Mouse (Mus musculus) erythroblast, embryonic 14.5 days (primary cell): ENCODE data around the gene Arl11.

ENCODE experiments used
- GATA1 ChIP-seq: IDR thresholded peaks from 2 replicates; pipeline ENCODE4 v1.6.1; 2012; ENCODE audit warnings: low read length, inconsistent platforms, mixed read lengths
- TAL1 ChIP-seq: IDR thresholded peaks from 3 replicates; pipeline ENCODE4 v1.6.1; 2012; ENCODE audit warnings: low read length, inconsistent platforms, mixed read lengths

DNA sequence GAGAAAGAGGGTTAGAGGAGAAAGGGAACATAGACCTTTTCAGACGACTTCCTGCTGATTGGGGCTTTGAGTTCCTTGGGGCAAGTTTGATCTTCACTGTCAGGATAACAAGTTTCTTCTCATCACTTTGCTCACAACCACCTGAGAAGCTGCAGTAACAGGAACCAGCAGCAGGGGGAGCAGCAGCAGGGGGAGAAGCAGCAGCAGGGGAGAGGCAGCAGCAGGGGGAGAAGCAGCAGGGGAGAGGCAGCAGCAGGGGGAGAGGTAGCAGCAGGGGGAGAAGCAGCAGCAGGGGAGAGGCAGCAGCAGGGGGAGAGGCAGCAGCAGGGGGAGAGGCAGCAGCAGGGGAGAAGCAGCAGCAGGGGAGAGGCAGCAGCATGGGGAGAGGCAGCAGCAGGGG is 32.3 kb upstream of the Arl11 start:
- TF ChIP-seq TAL1: no peak
- no peak for TF ChIP-seq GATA1
